Mouse (Mus musculus) limb, embryonic 14.5 days (tissue): ENCODE measurements around the gene Rest. TPM values are rescaled to one million over a fixed set of nuclear protein-coding genes. Genes with fewer than 3 reads are reported as not detected.

Experiments
- ATAC-seq: fragments of 200-750 bp; cut with Nextera tagmentation; 2 replicates; pipeline ENCODE4 v1.8.0; 2017; ENCODE audit warnings: low read depth, moderate number of reproducible peaks, moderate TSS enrichment; ENCODE audit not compliant: low FRiP score
- DNase-seq: peaks from one replicate; pipeline ENCODE4 v3.0.0-alpha.2; 2015; ENCODE audit warnings: low spot score
- H3K27ac ChIP-seq: fragments of 300-500 bp; sonication (generic); replicated peaks from 2 replicates; pipeline ENCODE4 v1.5.1; 2014; ENCODE audit warnings: low read depth, mild to moderate bottlenecking, low read length, moderate library complexity, mixed read lengths
- H3K27me3 ChIP-seq: fragments of 300-500 bp; sonication (generic); 2 replicates; pipeline ENCODE4 v1.6.1; 2014; ENCODE audit warnings: low read length, mixed read lengths; ENCODE audit not compliant: control insufficient read depth, insufficient read depth
- H3K36me3 ChIP-seq: fragments of 300-500 bp; sonication (generic); 2 replicates; pipeline ENCODE4 v1.6.1; 2014; ENCODE audit warnings: mild to moderate bottlenecking, low read length, moderate library complexity, mixed read lengths; ENCODE audit not compliant: control insufficient read depth, insufficient read depth
- H3K4me1 ChIP-seq: fragments of 300-500 bp; sonication (generic); 2 replicates; pipeline ENCODE4 v1.6.1; 2014; ENCODE audit warnings: antibody characterized with exemption, low read length, mixed read lengths; ENCODE audit not compliant: control insufficient read depth, insufficient read depth
- H3K4me2 ChIP-seq: fragments of 300-500 bp; sonication (generic); replicated peaks from 2 replicates; pipeline ENCODE4 v1.6.1; 2014; ENCODE audit warnings: low read depth, mild to moderate bottlenecking, low read length, moderate library complexity; ENCODE audit not compliant: severe bottlenecking
- H3K4me3 ChIP-seq: fragments of 300-500 bp; sonication (generic); replicated peaks from 2 replicates; pipeline ENCODE4 v1.5.1; 2014; ENCODE audit warnings: low read length
- H3K9ac ChIP-seq: fragments of 300-500 bp; sonication (generic); 2 replicates; pipeline ENCODE4 v1.6.1; 2014; ENCODE audit warnings: mild to moderate bottlenecking, low read depth, low read length, moderate library complexity; ENCODE audit not compliant: severe bottlenecking
- H3K9me3 ChIP-seq: fragments of 300-500 bp; sonication (generic); 2 replicates; pipeline ENCODE4 v1.6.1; 2016; ENCODE audit warnings: low read length; ENCODE audit not compliant: control insufficient read depth
- POLR2A ChIP-seq: fragments of 200-500 bp; IDR thresholded peaks from 2 replicates; pipeline ENCODE4 v1.8.0; 2012; ENCODE audit warnings: inconsistent platforms, mild to moderate bottlenecking, moderate library complexity, borderline replicate concordance; ENCODE audit not compliant: insufficient read depth, insufficient read length; ENCODE audit errors: extremely low read depth
- WGBS: fragments of 180-500 bp; shearing (Covaris S2); extraction: QIAGEN DNeasy Blood & Tissue Kit; methylation state at CpG from one replicate; pipeline ENCODE4 v1.1.7; 2014; 5-methylcytosine and 5-hydroxymethylcytosine counted together
- polyA plus RNA-seq, 2 experiments: library from polyadenylated mRNA; depleted of rRNA in 1 of 2; stranded (reverse) in 1 of 2; unstranded in 1 of 2; fragments of >200 nt; fragmentation: Nextera tagmentation in 1 of 2; extraction: Ambion mirVana in 1 of 2; gene quantifications; 2 replicates each; pipeline versions ENCODE4 v1.2.1 to v1.2.3; 2012 to 2014

Rest gene
- polyA plus RNA-seq, 2 experiments: 27.9 to 47.0 TPM

- Histone ChIP-seq H3K9me3 (no peaks in the 10 kb centered on the region), H3K36me3 (no peaks in the 10 kb centered on the region), H3K4me1 (no peaks in the 10 kb centered on the region), H3K9ac (no peak overlapping the region), H3K27ac (no peak overlapping the region), H3K4me3 (no peak overlapping the region), H3K4me2 (no peak overlapping the region), H3K27me3 (no peaks in the 10 kb centered on the region)
- 70% methylated on average over 3 of the region's 3 CpGs for WGBS
- ATAC-seq (no peak), DNase-seq (no peak)
- TF ChIP-seq POLR2A: no peak
Observed at GRCm38 (mm10) chr5:77257603-77258002, 7.7 kb upstream of the Rest start.

DNA sequence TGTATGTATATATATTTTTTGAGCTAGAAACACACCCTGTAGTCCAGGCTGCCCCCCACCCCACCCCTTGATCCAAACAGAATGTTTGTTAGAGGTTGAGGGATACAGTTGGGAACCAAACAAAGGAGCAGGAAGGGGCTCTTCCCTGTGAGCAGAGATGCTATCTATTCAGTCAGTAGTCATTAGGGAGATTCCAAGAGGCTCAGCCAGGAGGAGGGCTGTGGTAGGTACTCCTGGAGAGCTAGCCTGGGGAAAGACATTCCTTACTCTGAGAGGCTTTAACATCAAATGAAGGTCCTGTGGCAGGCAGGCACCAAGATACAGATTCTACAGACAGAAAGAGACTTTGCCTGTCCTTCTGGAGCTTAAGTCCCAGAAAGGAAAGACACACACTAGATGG, 6.0 kb upstream of the Rest start:
- TF ChIP-seq POLR2A: no peak
- Histone ChIP-seq H3K9ac (no peak overlapping the region), H3K4me1 (0 out of 2 replicates have a peak, but pooled peaks cover 2% of the 10 kb centered on the region), H3K4me3 (no peak overlapping the region), H3K9me3 (no peaks in the 10 kb centered on the region), H3K27me3 (no peaks in the 10 kb centered on the region), H3K27ac (no peak overlapping the region), H3K4me2 (no peak overlapping the region), H3K36me3 (no peaks in the 10 kb centered on the region)
- no peak for DNase-seq
- no peak for ATAC-seq

DNA sequence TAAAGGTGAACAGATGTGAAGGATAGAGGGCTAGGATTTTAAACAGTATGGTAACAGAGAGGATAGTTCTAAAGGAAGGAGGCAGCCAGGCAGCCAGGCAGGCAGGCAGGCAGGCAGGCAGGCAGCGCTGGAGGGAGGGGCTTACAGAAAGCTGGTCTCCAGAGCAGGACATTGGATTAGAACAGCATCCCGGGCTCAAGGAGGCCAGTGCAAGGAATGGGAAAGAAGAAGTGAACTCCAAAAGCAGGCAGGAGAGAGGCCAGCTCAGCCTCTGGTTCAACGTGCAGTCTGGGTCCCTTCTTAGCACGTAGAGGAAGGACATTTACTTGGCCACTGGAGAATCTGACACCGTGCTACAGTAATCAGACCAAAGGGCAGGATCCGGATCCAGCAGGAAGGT, 5.2 kb upstream of the Rest start:
- Histone ChIP-seq H3K4me3 (no peak overlapping the region), H3K4me1 (0 out of 2 replicates have a peak, but pooled peaks cover 2% of the 10 kb centered on the region), H3K36me3 (no peaks in the 10 kb centered on the region), H3K27me3 (no peaks in the 10 kb centered on the region), H3K27ac (no peak overlapping the region), H3K4me2 (no peak overlapping the region), H3K9me3 (no peaks in the 10 kb centered on the region), H3K9ac (no peak overlapping the region)
- WGBS: 52% methylated on average over 6 of the region's 6 CpGs
- no peak for DNase-seq
- TF ChIP-seq POLR2A: no peak
- ATAC-seq: no peak

DNA sequence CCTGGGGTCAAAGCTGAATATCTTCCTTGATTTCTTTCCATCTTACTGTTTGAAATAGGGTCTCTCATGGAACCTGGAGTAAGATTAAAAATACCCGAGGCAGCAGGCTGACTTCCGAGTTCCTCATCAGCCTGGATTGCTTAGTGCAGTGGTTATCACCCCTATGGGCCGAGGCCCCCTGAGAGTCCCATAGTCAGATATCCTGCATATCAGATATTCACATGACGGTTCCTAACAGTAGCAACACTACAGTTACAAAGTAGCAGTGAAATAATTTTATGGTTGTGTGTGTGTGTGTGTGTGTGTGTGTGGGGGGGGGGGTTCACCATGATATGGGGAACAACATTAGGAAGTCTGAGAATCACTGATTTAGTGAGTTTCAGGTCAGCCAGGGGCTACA, 4.2 kb upstream of the Rest start:
- DNase-seq (no peak), ATAC-seq (no peak)
- Histone ChIP-seq H3K4me3 (no peak overlapping the region), H3K27ac (no peak overlapping the region), H3K9me3 (no peaks in the 10 kb centered on the region), H3K4me1 (0 out of 2 replicates have a peak, but pooled peaks cover 2% of the 10 kb centered on the region), H3K36me3 (no peaks in the 10 kb centered on the region), H3K4me2 (no peak overlapping the region), H3K27me3 (no peaks in the 10 kb centered on the region), H3K9ac (no peak overlapping the region)
- TF ChIP-seq POLR2A: no peak
- WGBS: 84% methylated on average over 4 of the region's 4 CpGs

- Histone ChIP-seq H3K4me1 (0 out of 2 replicates have a peak, but pooled peaks cover 2% of the 10 kb centered on the region), H3K36me3 (no peaks in the 10 kb centered on the region), H3K27me3 (no peaks in the 10 kb centered on the region), H3K27ac (no peak overlapping the region), H3K9ac (no peak overlapping the region), H3K9me3 (no peaks in the 10 kb centered on the region), H3K4me2 (no peak overlapping the region), H3K4me3 (no peak overlapping the region)
- DNase-seq (no peak), ATAC-seq (no peak)
- no peak for TF ChIP-seq POLR2A
- 82% methylated on average over 5 of the region's 5 CpGs for WGBS
Observed at GRCm38 (mm10) chr5:77262105-77262504, 3.2 kb upstream of the Rest start.

DNA sequence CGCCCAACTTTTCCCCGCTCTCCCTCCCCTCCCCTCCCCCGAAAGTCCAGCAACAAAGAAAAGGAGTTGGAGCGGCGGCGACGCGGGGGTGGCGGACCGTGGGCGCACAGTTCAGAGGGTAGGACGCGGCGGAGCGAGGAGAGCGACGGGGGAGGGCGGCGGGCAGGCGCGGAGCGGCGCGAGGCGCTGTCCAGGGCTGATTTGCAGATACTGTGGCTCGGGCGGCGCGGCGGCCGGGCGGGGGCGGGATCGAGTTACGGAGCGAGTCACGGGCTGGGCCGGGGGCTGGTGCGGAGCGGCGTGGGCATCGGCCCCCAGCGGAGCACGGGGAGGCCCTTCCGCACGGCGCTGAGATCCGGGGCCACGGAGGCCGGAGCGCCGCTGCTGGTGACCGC, 377 bp downstream of the Rest start:
- Histone ChIP-seq H3K4me2 (peak overlapping the region; percentile 42), H3K27me3 (no peaks in the 10 kb centered on the region), H3K9me3 (no peaks in the 10 kb centered on the region), H3K9ac (peak overlapping the region; percentile 96), H3K4me3 (peak overlapping the region; percentile 95), H3K4me1 (peaks cover 12% of the 10 kb centered on the region), H3K27ac (peak overlapping the region; percentile 98), H3K36me3 (peaks cover 27% of the 10 kb centered on the region)
- 0 out of 2 replicates have a peak, but pooled peaks have one; percentile 0 for TF ChIP-seq POLR2A
- DNase-seq: peak; percentile 67
- ATAC-seq: peak; percentile 85
- WGBS: 0% methylated on average over 15 of the region's 53 CpGs
